Mouse (Mus musculus) lung, postnatal 0 days (tissue): ENCODE measurements around the gene Cxcl3. TPM values are rescaled to one million over a fixed set of nuclear protein-coding genes. Genes with fewer than 3 reads are reported as not detected.
"Not testable (repeated sequence)": the region's sequence is repeated elsewhere in the genome, so short reads cannot be mapped to it uniquely, and the experiment has no call there.

Source experiments
- ATAC-seq: fragments of 200-750 bp; cut with Nextera tagmentation; 2 replicates; pipeline ENCODE4 v1.8.0; 2017; ENCODE audit warnings: moderate library complexity
- DNase-seq: peaks from one replicate; pipeline ENCODE4 v3.0.0-alpha.2; 2016; ENCODE audit warnings: low spot score
- H3K27ac ChIP-seq: fragments of 300-500 bp; sonication (generic); 2 replicates; pipeline ENCODE4 v1.5.1; 2014; ENCODE audit warnings: antibody characterized with exemption, mild to moderate bottlenecking, low read length, mixed read lengths
- H3K27me3 ChIP-seq: fragments of 300-500 bp; sonication (generic); replicated peaks from 2 replicates; pipeline ENCODE4 v1.6.1; 2014; ENCODE audit warnings: low read length, mixed read lengths; ENCODE audit not compliant: insufficient read depth
- H3K36me3 ChIP-seq: fragments of 300-500 bp; sonication (generic); 2 replicates; pipeline ENCODE4 v1.6.1; 2014; ENCODE audit warnings: low read length, mixed read lengths; ENCODE audit not compliant: insufficient read depth
- H3K4me1 ChIP-seq: fragments of 300-500 bp; sonication (generic); 2 replicates; pipeline ENCODE4 v1.6.1; 2014; ENCODE audit warnings: antibody characterized with exemption, low read depth, low read length, mixed read lengths; ENCODE audit not compliant: insufficient read depth
- H3K4me2 ChIP-seq: fragments of 300-500 bp; sonication (generic); replicated peaks from 2 replicates; pipeline ENCODE4 v1.6.1; 2014; ENCODE audit warnings: low read depth, mild to moderate bottlenecking, low read length, moderate library complexity, mixed read lengths
- H3K4me3 ChIP-seq: fragments of 300-500 bp; sonication (generic); 2 replicates; pipeline ENCODE4 v1.5.1; 2014; ENCODE audit warnings: low read depth, low read length
- H3K9ac ChIP-seq: fragments of 300-500 bp; sonication (generic); replicated peaks from 2 replicates; pipeline ENCODE4 v1.6.1; 2014; ENCODE audit warnings: low read depth, mild to moderate bottlenecking
- H3K9me3 ChIP-seq: fragments of 300-500 bp; sonication (generic); 2 replicates; pipeline ENCODE4 v1.6.1; 2016; ENCODE audit warnings: low read length, mixed read lengths
- CTCF ChIP-seq: IDR thresholded peaks from 2 replicates; pipeline ENCODE4 v1.5.1; 2016; ENCODE audit warnings: antibody characterized with exemption, mild to moderate bottlenecking
- EP300 ChIP-seq: IDR thresholded peaks from 2 replicates; pipeline ENCODE4 v1.6.1; 2016; ENCODE audit warnings: antibody characterized with exemption, mild to moderate bottlenecking, control low read depth
- WGBS: fragments of 180-500 bp; shearing (Covaris S2); extraction: QIAGEN DNeasy Blood & Tissue Kit; methylation state at CpG from one replicate; pipeline ENCODE4 v1.1.7; 2014; 5-methylcytosine and 5-hydroxymethylcytosine counted together
- polyA plus RNA-seq: library from polyadenylated mRNA; unstranded; fragments of >200 nt; fragmentation: Nextera tagmentation; extraction: Ambion mirVana; gene quantifications from 2 replicates; pipeline ENCODE4 v1.2.1, GENCODE M21; 2015

Cxcl3 gene
- polyA plus RNA-seq, 1 experiment from 2014 or later = 0.42 TPM

DNA sequence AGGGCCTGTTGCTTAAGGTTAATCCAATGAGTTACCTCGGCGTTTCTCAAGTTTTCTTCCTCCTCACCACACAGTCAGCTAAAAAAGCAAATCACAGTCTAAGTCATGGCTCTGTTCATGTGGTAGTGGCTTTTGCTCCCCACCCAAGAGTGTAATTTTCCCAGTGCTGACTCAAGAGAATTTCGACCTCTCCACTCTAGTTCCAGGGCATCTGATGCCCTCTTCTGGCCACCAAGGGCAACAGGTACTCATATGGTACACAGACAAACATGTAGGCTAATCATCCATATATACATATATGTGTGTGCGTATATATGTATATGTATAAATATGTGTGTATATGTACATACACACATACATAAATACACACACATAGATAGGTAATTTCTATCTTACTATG lies 2.2 kb downstream of the Cxcl3 start:
- Histone ChIP-seq H3K9me3 (no peaks in the 10 kb centered on the region), H3K4me1 (peaks cover 9% of the 10 kb centered on the region), H3K36me3 (no peaks in the 10 kb centered on the region), H3K4me3 (no peak overlapping the region), H3K27me3 (no peaks in the 10 kb centered on the region), H3K27ac (no peak overlapping the region), H3K9ac (no peak overlapping the region), H3K4me2 (no peak overlapping the region)
- no peak for DNase-seq
- no peak for TF ChIP-seq EP300
- peak; percentile 56 for TF ChIP-seq CTCF
- no peak for ATAC-seq
- WGBS = 71% methylated on average over 4 of the region's 4 CpGs

- TF ChIP-seq EP300 = peak; percentile 46; the same call in 1 of the 2 replicates
- no peak for TF ChIP-seq CTCF
- Histone ChIP-seq H3K4me3 (no peak overlapping the region), H3K27me3 (no peaks in the 10 kb centered on the region), H3K4me1 (peaks cover 9% of the 10 kb centered on the region), H3K9ac (no peak overlapping the region), H3K27ac (peak overlapping the region; percentile 59), H3K4me2 (peak overlapping the region; percentile 28), H3K36me3 (no peaks in the 10 kb centered on the region), H3K9me3 (no peaks in the 10 kb centered on the region)
- DNase-seq (peak; percentile 58), ATAC-seq (peak; percentile 13)
- 45% methylated on average over 11 of the region's 11 CpGs for WGBS
Measured at GRCm38 (mm10) chr5:90789306-90790073, 3.6 kb downstream of the Cxcl3 start.

GRCm38 (mm10) chr5:90790074-90790502 lies 4.2 kb downstream of the Cxcl3 start:
- no peak overlapping the region for H3K9ac ChIP-seq
- peaks cover 9% of the 10 kb centered on the region for H3K4me1 ChIP-seq
- DNase-seq = peak; percentile 90
- peak overlapping the region; percentile 28 for H3K4me2 ChIP-seq
- H3K9me3 ChIP-seq = no peaks in the 10 kb centered on the region
- ATAC-seq = peak; percentile 69
- WGBS = 30% methylated on average over 8 of the region's 8 CpGs
- no peaks in the 10 kb centered on the region for H3K36me3 ChIP-seq
- no peak for TF ChIP-seq CTCF
- peak; percentile 85 for TF ChIP-seq EP300
- H3K4me3 ChIP-seq = no peak overlapping the region
- H3K27ac ChIP-seq = peak overlapping the region; percentile 59
- H3K27me3 ChIP-seq = no peaks in the 10 kb centered on the region

DNA sequence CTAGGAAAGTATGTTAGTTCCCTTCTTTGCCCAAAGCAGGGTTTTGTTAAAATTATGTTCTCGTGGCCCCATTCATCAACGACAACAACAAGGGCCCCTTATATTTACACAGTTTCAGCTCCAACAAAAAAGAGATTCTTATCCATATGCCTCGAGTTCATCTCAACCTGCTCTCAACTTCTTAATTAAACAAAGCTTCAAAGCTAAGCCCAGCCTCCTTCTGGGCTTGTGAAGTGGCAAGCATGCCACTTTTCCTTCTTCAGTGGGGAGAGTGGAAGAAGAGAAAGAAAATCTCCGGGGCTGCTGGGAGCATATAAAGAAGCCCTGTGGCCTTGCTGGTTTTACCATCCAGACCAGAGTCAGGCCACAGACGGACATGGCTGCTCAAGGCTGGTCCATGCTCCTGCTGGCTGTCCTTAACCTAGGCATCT lies 8.3 kb downstream of the Cxcl3 start, which contains the start of gene Cxcl15:
Gene Cxcl15 (plus strand): TSS at position 340 of the 431 bp plus-strand sequence.
- TF ChIP-seq EP300 = peak; percentile 96
- TF ChIP-seq CTCF = no peak
- ATAC-seq = peak; percentile 89
- H3K27ac ChIP-seq = peak within 1 kb of the TSS; percentile 43; the same call in 1 of the 2 replicates
- peaks cover 5% of the 10 kb centered on the region for H3K4me1 ChIP-seq
- WGBS = 41% methylated on average over 5 of the region's 5 CpGs
- no peak within 1 kb of the TSS for H3K9ac ChIP-seq
- H3K36me3 ChIP-seq = no peaks in the 10 kb centered on the region
- no peaks in the 10 kb centered on the region for H3K9me3 ChIP-seq
- peak; percentile 92 for DNase-seq
- no peaks in the 10 kb centered on the region for H3K27me3 ChIP-seq
- H3K4me3 ChIP-seq = peak within 1 kb of the TSS; percentile 31
- H3K4me2 ChIP-seq = peak within 1 kb of the TSS; percentile 28; the same call in 1 of the 2 replicates

DNA sequence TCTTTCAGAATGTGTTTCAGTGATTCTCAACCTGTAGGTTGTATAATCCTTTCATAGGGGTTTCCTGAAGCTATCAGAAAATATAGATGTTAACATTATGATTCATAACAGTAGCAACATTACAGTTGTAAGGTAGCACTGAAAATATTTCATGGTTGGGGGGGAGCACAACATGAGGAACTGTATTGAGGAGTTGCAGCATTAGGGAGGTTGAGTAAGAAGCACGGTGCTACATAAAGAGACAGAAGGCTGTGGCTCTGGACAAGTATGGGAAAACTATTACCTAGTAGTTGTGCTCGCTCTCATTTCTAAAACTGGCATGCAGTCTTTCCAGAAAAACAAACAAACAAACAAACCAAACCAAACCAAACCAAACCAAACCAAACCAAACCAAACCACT lies 9.5 kb downstream of the Cxcl3 start:
- H3K9me3 ChIP-seq, H3K27me3 ChIP-seq, H3K9ac ChIP-seq, ATAC-seq, H3K36me3 ChIP-seq, H3K4me1 ChIP-seq, DNase-seq, H3K27ac ChIP-seq: not testable (repeated sequence)
- Histone ChIP-seq H3K4me2 (peak overlapping the region; percentile 27; the same call in 1 of the 2 replicates), H3K4me3 (peak overlapping the region; percentile 31; the same call in 1 of the 2 replicates)
- WGBS = 60% methylated on average over 2 of the region's 2 CpGs

DNA sequence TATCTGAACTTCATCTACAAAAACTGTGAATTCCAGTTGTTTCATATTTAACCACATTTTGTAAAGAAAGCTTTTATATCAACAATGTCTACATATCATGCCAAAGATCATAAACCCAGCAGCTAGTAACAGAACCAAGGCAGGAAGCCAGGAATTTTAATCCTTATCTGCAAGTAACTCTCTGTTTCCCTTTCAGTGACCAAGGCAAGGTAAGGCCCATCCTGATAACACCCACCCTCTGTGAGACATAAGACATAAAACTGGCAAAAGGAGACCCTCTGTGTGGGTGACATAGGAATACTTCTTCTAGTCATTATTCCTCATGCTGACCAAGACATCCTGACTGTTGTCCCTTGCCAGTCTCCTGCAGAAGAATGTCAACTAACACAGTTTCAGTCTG lies 18.7 kb downstream of the Cxcl3 start:
- Histone ChIP-seq H3K4me2 (no peak overlapping the region), H3K4me3 (no peak overlapping the region), H3K9ac (no peak overlapping the region), H3K27ac (no peak overlapping the region), H3K27me3 (no peaks in the 10 kb centered on the region), H3K9me3 (no peaks in the 10 kb centered on the region), H3K36me3 (no peaks in the 10 kb centered on the region), H3K4me1 (no peaks in the 10 kb centered on the region)
- DNase-seq (no peak), ATAC-seq (peak; percentile 13; the same call in 1 of the 2 replicates)
- TF ChIP-seq CTCF (no peak), EP300 (no peak)
